Mouse (Mus musculus): ENCODE measurements around the gene Stxbp6. TPM values are rescaled to one million over a fixed set of nuclear protein-coding genes. Genes with fewer than 3 reads are reported as not detected.

Stxbp6 gene
- polyA plus RNA-seq, 1 experiment, result 3.7 TPM

GRCm38 (mm10) chr12:44899173-44899870, 175.2 kb downstream of the Stxbp6 start:
- H3K4me3 ChIP-seq (ENCODE audit: control insufficient read depth, insufficient read depth, low read length), result no peak overlapping the region
- whole genome bisulfite sequencing, result 96% methylated on average over 5 of the region's 5 CpGs
- no peak for DNase-seq
- no peak overlapping the region for H3K27ac ChIP-seq (ENCODE audit: control insufficient read depth, insufficient read depth, low read length)
- H3K27me3 ChIP-seq (ENCODE audit: control insufficient read depth, insufficient read depth, low read length), result no peaks in the 10 kb centered on the region
- TF ChIP-seq POLR2A (IDR thresholded peaks at IDR 0.05; ENCODE audit: control insufficient read depth, extremely low read depth, insufficient read depth, low read length, poor library complexity) (no peak), CTCF (IDR thresholded peaks at IDR 0.05; ENCODE audit: borderline replicate concordance, control insufficient read depth, extremely low read depth, insufficient read depth, low read length, poor library complexity) (no peak)
- H3K36me3 ChIP-seq (ENCODE audit: control insufficient read depth, insufficient read depth, low read length), result no peaks in the 10 kb centered on the region
- H3K4me1 ChIP-seq (replicated peaks; ENCODE audit: control insufficient read depth, insufficient read depth, low read length), result no peaks in the 10 kb centered on the region

GRCm38 (mm10) chr12:44896460-44896859, 178.0 kb downstream of the Stxbp6 start:
- Histone ChIP-seq H3K36me3 (ENCODE audit: control insufficient read depth, insufficient read depth, low read length) (no peaks in the 10 kb centered on the region), H3K27ac (ENCODE audit: control insufficient read depth, insufficient read depth, low read length) (no peak overlapping the region), H3K4me1 (replicated peaks; ENCODE audit: control insufficient read depth, insufficient read depth, low read length) (no peaks in the 10 kb centered on the region), H3K4me3 (ENCODE audit: control insufficient read depth, insufficient read depth, low read length) (no peak overlapping the region), H3K27me3 (ENCODE audit: control insufficient read depth, insufficient read depth, low read length) (no peaks in the 10 kb centered on the region)
- no peak for DNase-seq
- TF ChIP-seq POLR2A (IDR thresholded peaks at IDR 0.05; ENCODE audit: control insufficient read depth, extremely low read depth, insufficient read depth, low read length, poor library complexity) (no peak), CTCF (IDR thresholded peaks at IDR 0.05; ENCODE audit: borderline replicate concordance, control insufficient read depth, extremely low read depth, insufficient read depth, low read length, poor library complexity) (no peak)
- WGBS, result 93% methylated on average over 1 of the region's 1 CpGs

- 31% methylated on average over 6 of the region's 6 CpGs for WGBS
- Histone ChIP-seq H3K36me3 (ENCODE audit: control insufficient read depth, insufficient read depth, low read length) (no peaks in the 10 kb centered on the region), H3K4me3 (ENCODE audit: control insufficient read depth, insufficient read depth, low read length) (no peak overlapping the region), H3K4me1 (replicated peaks; ENCODE audit: control insufficient read depth, insufficient read depth, low read length) (no peaks in the 10 kb centered on the region), H3K27me3 (ENCODE audit: control insufficient read depth, insufficient read depth, low read length) (no peaks in the 10 kb centered on the region), H3K27ac (ENCODE audit: control insufficient read depth, insufficient read depth, low read length) (no peak overlapping the region)
- DNase-seq, result no peak
- TF ChIP-seq POLR2A (IDR thresholded peaks at IDR 0.05; ENCODE audit: control insufficient read depth, extremely low read depth, insufficient read depth, low read length, poor library complexity) (no peak), CTCF (IDR thresholded peaks at IDR 0.05; ENCODE audit: borderline replicate concordance, control insufficient read depth, extremely low read depth, insufficient read depth, low read length, poor library complexity) (no peak)
Observed at GRCm38 (mm10) chr12:44889677-44890393, 184.7 kb downstream of the Stxbp6 start.

- no peak overlapping the region for H3K27ac ChIP-seq (ENCODE audit: control insufficient read depth, insufficient read depth, low read length)
- 98% methylated on average over 3 of the region's 3 CpGs for WGBS
- no peaks in the 10 kb centered on the region for H3K4me1 ChIP-seq (replicated peaks; ENCODE audit: control insufficient read depth, insufficient read depth, low read length)
- no peak for DNase-seq
- no peak overlapping the region for H3K4me3 ChIP-seq (ENCODE audit: control insufficient read depth, insufficient read depth, low read length)
- no peaks in the 10 kb centered on the region for H3K27me3 ChIP-seq (ENCODE audit: control insufficient read depth, insufficient read depth, low read length)
- TF ChIP-seq POLR2A (IDR thresholded peaks at IDR 0.05; ENCODE audit: control insufficient read depth, extremely low read depth, insufficient read depth, low read length, poor library complexity) (no peak), CTCF (IDR thresholded peaks at IDR 0.05; ENCODE audit: borderline replicate concordance, control insufficient read depth, extremely low read depth, insufficient read depth, low read length, poor library complexity) (no peak)
- H3K36me3 ChIP-seq (ENCODE audit: control insufficient read depth, insufficient read depth, low read length), result no peaks in the 10 kb centered on the region
Observed at GRCm38 (mm10) chr12:44886826-44887225, 187.7 kb downstream of the Stxbp6 start.

GRCm38 (mm10) chr12:44872697-44873096, 201.8 kb downstream of the Stxbp6 start:
- Histone ChIP-seq H3K4me3 (ENCODE audit: control insufficient read depth, insufficient read depth, low read length) (no peak overlapping the region), H3K36me3 (ENCODE audit: control insufficient read depth, insufficient read depth, low read length) (no peaks in the 10 kb centered on the region), H3K27me3 (ENCODE audit: control insufficient read depth, insufficient read depth, low read length) (no peaks in the 10 kb centered on the region), H3K27ac (ENCODE audit: control insufficient read depth, insufficient read depth, low read length) (no peak overlapping the region), H3K4me1 (replicated peaks; ENCODE audit: control insufficient read depth, insufficient read depth, low read length) (no peaks in the 10 kb centered on the region)
- TF ChIP-seq POLR2A (IDR thresholded peaks at IDR 0.05; ENCODE audit: control insufficient read depth, extremely low read depth, insufficient read depth, low read length, poor library complexity), result no peak
- TF ChIP-seq CTCF (IDR thresholded peaks at IDR 0.05; ENCODE audit: borderline replicate concordance, control insufficient read depth, extremely low read depth, insufficient read depth, low read length, poor library complexity), result no peak
- 81% methylated on average over 2 of the region's 2 CpGs for WGBS
- no peak for DNase-seq

- Histone ChIP-seq H3K27ac (ENCODE audit: control insufficient read depth, insufficient read depth, low read length) (no peak overlapping the region), H3K4me3 (ENCODE audit: control insufficient read depth, insufficient read depth, low read length) (no peak overlapping the region), H3K36me3 (ENCODE audit: control insufficient read depth, insufficient read depth, low read length) (no peaks in the 10 kb centered on the region), H3K4me1 (replicated peaks; ENCODE audit: control insufficient read depth, insufficient read depth, low read length) (no peaks in the 10 kb centered on the region), H3K27me3 (ENCODE audit: control insufficient read depth, insufficient read depth, low read length) (no peaks in the 10 kb centered on the region)
- TF ChIP-seq CTCF (IDR thresholded peaks at IDR 0.05; ENCODE audit: borderline replicate concordance, control insufficient read depth, extremely low read depth, insufficient read depth, low read length, poor library complexity) (no peak), POLR2A (IDR thresholded peaks at IDR 0.05; ENCODE audit: control insufficient read depth, extremely low read depth, insufficient read depth, low read length, poor library complexity) (no peak)
- 88% methylated on average over 3 of the region's 3 CpGs for WGBS
- no peak for DNase-seq
Observed at GRCm38 (mm10) chr12:44865442-44865841, 209.1 kb downstream of the Stxbp6 start.

Measured in thymus, adult 2 months (tissue).